Mouse (Mus musculus): Measurements from ENCODE around the gene Zfp689. TPM values are rescaled to one million over a fixed set of nuclear protein-coding genes. Genes with fewer than 3 reads are reported as not detected.

Gene Zfp689
- polyA plus RNA-seq, 1 experiment from 2014 or later: 15.7 TPM

DNA sequence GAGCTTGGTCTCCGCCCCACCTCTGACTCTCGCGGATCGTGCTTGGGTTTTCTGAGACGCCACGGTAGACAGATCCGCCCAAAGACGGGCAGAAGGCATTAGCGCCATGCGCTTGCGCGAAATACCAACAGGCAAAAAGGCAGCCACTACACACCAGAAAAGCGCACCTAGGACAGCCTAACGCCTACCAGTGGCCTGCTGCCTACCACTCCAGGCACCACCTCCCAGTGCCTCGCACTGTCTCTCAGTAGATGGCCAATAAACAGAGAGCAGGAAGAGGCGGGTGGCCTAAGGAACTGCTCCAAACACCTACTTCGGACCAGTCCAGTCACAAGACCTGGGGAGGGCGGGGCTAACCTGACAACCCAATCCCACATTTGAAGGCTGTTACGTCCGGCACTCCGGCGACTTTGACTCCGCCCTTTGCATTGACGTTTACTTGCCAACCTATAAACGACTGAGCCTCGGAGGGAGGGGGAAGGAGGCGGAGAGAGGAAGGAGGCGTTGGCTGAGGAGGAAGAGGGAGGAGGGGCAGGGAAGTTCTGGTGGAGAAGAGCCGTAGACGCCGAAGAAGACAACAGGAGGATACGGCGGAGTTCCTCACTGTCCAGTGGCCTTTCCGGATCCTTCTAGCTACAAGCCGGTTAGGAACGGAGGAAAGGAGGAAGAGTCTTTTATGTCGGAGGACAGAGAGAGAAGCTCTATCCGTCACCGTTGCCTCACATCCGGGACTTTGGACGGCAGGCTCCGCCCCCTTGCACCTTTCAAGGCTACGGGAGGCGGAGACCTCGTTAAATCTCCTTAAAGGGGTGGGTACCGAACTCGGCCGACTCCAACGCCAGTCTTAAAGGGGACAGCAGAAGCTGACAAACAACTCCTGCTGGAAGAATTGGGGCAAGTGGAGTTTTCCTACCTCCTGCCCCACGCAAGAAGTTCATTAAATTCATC, 29.0 kb upstream of the Zfp689 start:
- peak; percentile 98 for DNase-seq (ENCODE audit: low spot score)
- Histone ChIP-seq H3K9me3 (no peaks in the 10 kb centered on the region), H3K4me1 (replicated peaks) (peaks cover 45% of the 10 kb centered on the region), H3K27me3 (ENCODE audit: insufficient read depth, poor library complexity, severe bottlenecking) (no peaks in the 10 kb centered on the region), H3K36me3 (peaks cover 72% of the 10 kb centered on the region), H3K4me3 (peak overlapping the region; percentile 100), H3K27ac (peak overlapping the region; percentile 96)
- WGBS: under 1% methylated on average over 50 of the region's 50 CpGs

DNA sequence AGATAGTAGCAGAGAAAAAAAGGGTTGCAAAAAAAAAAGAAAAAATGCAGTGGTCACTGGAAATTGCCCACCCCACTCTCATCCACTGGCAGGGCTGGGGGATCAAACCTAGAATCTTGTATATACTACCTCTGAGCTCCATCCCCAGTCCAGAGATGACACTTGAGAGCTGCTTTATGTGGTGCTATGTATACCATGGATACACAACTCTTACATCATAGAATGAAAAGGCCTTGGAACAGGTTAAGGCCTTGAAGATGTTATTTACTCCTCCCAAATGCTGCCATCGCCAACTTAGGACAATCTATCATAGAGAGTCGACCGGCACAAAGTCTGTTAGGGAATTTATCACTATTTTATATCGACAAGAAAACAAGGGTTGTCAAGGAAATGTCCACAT, 27.9 kb upstream of the Zfp689 start:
- no peak overlapping the region for H3K27ac ChIP-seq

DNA sequence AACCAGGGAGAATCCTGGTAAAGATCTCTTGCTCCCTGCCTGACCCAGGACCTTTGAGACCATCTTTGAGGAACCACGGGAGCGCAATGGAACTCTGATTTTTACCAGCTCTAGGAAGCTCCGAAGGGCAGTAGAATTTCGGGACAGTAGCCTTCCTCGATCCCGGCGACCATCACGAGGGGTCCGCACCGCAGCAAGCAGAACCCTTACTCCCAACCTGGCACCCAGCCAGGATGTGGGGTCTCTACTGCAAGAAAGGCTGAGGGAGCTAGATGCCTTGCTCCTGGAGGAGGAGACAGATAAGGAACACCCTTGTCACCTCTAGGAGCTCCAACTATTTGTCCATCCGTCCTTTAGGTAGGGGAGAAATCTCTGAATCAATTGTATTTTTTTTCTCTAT, 27.4 kb upstream of the Zfp689 start:
- 0 out of 2 replicates have a peak overlapping the region, but pooled peaks have one; percentile 11 for H3K4me3 ChIP-seq
- WGBS: 94% methylated on average over 11 of the region's 11 CpGs
- H3K9me3 ChIP-seq: no peaks in the 10 kb centered on the region

More for the DNA sequence above, 27.9 kb upstream of the Zfp689 start:
- Histone ChIP-seq H3K4me3 (peak overlapping the region; percentile 100), H3K9me3 (no peaks in the 10 kb centered on the region), H3K4me1 (replicated peaks) (peaks cover 49% of the 10 kb centered on the region), H3K36me3 (peaks cover 65% of the 10 kb centered on the region), H3K27me3 (ENCODE audit: insufficient read depth, poor library complexity, severe bottlenecking) (no peaks in the 10 kb centered on the region)
- WGBS: 82% methylated on average over 4 of the region's 4 CpGs
- DNase-seq (ENCODE audit: low spot score): no peak

DNA sequence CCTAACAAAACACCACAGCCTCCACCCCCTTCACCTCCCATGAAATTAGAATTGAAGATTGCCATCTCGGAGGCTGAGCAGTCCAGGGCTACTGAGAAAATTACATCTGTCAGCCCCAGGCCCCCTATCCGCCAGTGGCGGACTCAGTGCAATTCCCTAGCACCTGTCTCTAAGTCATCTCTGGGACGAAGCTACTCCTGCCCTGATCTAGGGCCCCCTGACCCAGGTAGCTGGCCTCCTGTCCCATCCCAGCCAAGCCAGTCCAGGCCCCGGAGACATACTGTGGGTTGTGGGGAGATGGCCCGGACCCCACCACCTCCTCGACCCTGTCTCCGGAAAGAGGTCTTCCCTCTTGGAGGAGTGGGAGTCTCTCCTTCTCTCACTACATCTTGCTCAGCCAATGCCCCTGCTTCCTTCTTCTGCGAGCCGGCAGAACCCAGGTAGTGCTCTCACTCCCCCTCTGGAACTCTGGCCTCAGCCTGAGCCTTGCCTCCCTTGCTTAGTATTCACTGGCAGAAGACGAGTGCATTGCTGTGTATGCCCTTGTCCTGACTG, 26.3 kb upstream of the Zfp689 start:
- no peaks in the 10 kb centered on the region for H3K27me3 ChIP-seq (ENCODE audit: insufficient read depth, poor library complexity, severe bottlenecking)
- H3K9me3 ChIP-seq: no peaks in the 10 kb centered on the region
- 93% methylated on average over 11 of the region's 11 CpGs for WGBS
- H3K27ac ChIP-seq: no peak overlapping the region
- peaks cover 49% of the 10 kb centered on the region for H3K36me3 ChIP-seq
- DNase-seq (ENCODE audit: low spot score): no peak
- peaks cover 44% of the 10 kb centered on the region for H3K4me1 ChIP-seq (replicated peaks)
- peak overlapping the region; percentile 13; the same call in 1 of the 2 replicates for H3K4me3 ChIP-seq

More for the DNA sequence above, 27.4 kb upstream of the Zfp689 start:
- Histone ChIP-seq H3K27ac (no peak overlapping the region), H3K36me3 (peaks cover 60% of the 10 kb centered on the region), H3K4me1 (replicated peaks) (peaks cover 51% of the 10 kb centered on the region), H3K27me3 (ENCODE audit: insufficient read depth, poor library complexity, severe bottlenecking) (no peaks in the 10 kb centered on the region)
- no peak for DNase-seq (ENCODE audit: low spot score)

DNA sequence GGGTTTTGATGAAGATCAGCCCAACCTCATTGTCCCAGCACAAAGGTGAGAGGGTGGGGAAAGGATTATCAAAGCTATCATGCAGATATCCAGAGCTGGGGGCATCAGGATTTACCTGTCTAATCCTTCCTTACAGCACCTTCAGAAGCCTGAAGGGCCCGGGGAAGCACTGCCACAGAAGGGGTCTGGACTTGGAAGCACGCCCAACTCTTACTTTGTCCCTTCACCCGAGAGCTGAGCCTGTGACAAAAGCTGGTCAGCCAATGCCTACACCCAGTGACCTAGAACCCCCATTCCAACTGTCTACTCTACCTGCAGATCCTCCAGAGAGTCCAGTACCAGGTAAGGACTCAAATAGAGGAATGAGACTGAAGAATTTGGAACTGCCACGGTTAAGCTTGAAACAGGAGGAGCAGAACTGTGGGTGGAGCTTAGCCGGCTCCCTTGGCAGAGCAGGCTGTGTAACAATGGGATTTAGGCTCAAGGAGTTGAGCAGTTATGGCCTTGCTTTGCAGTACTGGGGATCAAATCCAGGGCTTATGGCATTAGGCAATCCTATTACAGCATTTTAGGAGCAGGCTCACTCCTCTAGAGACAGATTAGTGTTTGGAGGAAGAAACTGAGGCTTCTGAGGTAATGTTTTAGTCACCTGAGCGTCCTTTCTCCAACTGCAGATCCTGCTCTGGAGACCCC, 25.6 kb upstream of the Zfp689 start:
- H3K27ac ChIP-seq: no peak overlapping the region
- no peak for DNase-seq (ENCODE audit: low spot score)
- WGBS: 84% methylated on average over 6 of the region's 6 CpGs

DNA sequence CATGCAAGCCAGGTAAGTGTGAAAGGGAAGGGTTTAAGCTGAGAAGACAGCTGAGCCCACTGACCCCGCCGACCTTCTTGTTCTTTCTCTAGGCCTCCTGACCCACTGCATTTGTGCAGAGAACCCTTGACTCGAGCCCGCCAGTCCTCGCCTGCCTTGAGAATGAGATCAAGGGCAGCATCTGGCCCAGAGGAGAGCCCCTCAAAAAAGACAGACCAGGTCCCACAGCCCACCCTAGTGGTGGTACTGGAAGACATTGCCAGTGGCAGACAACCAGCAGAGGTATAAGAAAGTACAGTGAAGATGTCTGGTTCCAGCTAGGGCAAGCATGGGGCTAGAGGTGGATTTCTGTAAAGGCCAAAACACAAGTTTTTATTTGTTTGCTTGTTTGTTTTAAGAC, 24.7 kb upstream of the Zfp689 start:
- no peaks in the 10 kb centered on the region for H3K27me3 ChIP-seq (ENCODE audit: insufficient read depth, poor library complexity, severe bottlenecking)
- 85% methylated on average over 5 of the region's 5 CpGs for WGBS

More for the DNA sequence above, 25.6 kb upstream of the Zfp689 start:
- no peaks in the 10 kb centered on the region for H3K9me3 ChIP-seq
- peaks cover 46% of the 10 kb centered on the region for H3K36me3 ChIP-seq
- H3K27me3 ChIP-seq (ENCODE audit: insufficient read depth, poor library complexity, severe bottlenecking): no peaks in the 10 kb centered on the region
- H3K4me1 ChIP-seq (replicated peaks): peaks cover 43% of the 10 kb centered on the region
- H3K4me3 ChIP-seq: no peak overlapping the region

DNA sequence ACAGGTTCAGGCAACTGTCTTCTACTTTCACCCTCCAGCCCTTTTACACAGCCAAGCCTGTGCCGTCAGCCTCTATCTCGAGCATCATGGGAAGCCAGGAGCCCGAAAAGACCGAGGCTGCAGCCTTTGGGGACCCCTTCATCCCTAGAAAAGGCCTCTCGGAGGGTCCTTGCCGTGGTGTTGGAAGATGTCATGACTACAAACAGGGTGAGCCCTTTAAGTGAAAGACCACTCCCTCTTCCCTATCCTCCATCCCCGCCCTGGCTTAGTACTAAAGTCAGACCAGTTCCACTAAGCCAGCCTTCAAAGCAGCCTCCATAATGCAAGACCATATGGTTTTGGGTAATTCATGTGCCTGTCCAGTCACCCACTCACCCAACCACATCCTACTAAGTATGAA, 23.1 kb upstream of the Zfp689 start:
- peaks cover 38% of the 10 kb centered on the region for H3K4me1 ChIP-seq (replicated peaks)
- no peaks in the 10 kb centered on the region for H3K27me3 ChIP-seq (ENCODE audit: insufficient read depth, poor library complexity, severe bottlenecking)
- H3K9me3 ChIP-seq: 0 out of 2 replicates have a peak, but pooled peaks cover 3% of the 10 kb centered on the region
- H3K27ac ChIP-seq: peak overlapping the region; percentile 98
- H3K36me3 ChIP-seq: peaks cover 70% of the 10 kb centered on the region
- peak overlapping the region; percentile 96 for H3K4me3 ChIP-seq
- 2% methylated on average over 7 of the region's 7 CpGs for WGBS
- DNase-seq (ENCODE audit: low spot score): no peak

More for the DNA sequence above, 24.7 kb upstream of the Zfp689 start:
- no peak for DNase-seq (ENCODE audit: low spot score)
- H3K36me3 ChIP-seq: peaks cover 55% of the 10 kb centered on the region
- no peak overlapping the region for H3K27ac ChIP-seq
- no peaks in the 10 kb centered on the region for H3K9me3 ChIP-seq
- H3K4me3 ChIP-seq: no peak overlapping the region
- H3K4me1 ChIP-seq (replicated peaks): peaks cover 47% of the 10 kb centered on the region

DNA sequence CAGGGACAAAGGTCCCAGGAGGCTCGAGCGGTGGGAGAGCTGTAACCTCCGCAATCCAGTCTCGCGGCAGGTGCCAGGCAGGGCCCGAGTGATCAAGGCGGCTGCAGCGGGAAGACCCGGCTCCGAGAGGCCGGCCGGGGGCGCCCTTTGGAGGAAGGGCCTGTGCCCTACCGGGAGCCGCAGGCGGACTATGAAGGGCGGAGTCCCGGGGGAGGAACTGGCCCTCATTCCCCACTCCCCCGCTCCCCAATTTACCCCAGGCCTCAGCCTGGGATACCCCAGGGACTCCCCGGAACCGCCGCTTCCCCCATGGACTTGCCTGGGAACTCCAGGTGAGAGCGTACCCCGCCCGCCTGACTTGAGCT, 22.7 kb upstream of the Zfp689 start:
- Histone ChIP-seq H3K36me3 (peaks cover 70% of the 10 kb centered on the region), H3K27me3 (ENCODE audit: insufficient read depth, poor library complexity, severe bottlenecking) (no peaks in the 10 kb centered on the region), H3K4me1 (replicated peaks) (peaks cover 34% of the 10 kb centered on the region), H3K9me3 (0 out of 2 replicates have a peak, but pooled peaks cover 4% of the 10 kb centered on the region), H3K4me3 (peak overlapping the region; percentile 96), H3K27ac (peak overlapping the region; percentile 98)
- peak; percentile 63 for DNase-seq (ENCODE audit: low spot score)
- WGBS: 0% methylated on average over 25 of the region's 25 CpGs

DNA sequence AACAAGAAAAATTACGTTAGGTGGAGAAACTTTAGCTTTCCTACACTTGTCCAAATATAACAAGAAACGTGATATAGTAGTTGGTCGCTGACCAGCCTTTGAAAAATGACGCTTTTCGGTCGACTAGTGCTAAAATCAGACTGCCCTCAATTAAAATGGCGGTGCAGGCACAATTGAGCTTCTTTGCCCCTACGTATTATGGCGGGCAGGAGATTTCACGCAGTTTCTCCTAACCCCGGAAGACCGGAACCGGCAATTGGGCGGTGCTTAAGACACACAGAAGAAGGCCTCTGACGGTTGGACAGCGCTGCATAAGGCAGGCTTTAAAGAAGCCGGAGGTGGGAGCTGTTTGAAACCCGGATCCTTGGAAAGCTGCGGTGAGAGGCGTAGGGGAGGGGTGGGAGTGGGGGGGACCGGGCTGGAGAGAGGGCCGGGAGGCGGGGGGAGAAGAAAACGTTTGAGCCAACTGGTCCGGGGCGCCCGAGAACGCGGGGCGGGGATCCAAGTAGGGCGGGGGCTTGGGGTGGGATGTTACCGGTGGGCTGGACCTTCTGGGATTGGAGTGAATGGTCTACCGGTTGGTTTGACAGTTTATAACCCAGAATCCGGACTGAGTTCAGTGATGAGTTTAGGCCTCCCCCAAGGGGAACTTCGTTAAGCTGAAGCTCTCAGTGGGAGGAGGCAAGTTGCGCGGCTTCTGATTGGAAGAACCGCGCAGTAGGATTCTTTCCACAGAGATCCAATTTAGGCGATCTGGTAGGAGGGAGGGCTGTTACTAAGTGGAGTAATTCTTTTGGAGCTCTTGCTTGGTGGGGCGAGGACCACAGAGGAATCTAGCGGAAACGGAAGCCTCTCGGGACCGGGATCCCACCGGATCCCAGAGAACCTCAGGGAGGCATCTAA, 22.0 kb upstream of the Zfp689 start:
- DNase-seq (ENCODE audit: low spot score): peak; percentile 94
- Histone ChIP-seq H3K27me3 (ENCODE audit: insufficient read depth, poor library complexity, severe bottlenecking) (no peaks in the 10 kb centered on the region), H3K27ac (peak overlapping the region; percentile 98), H3K4me3 (peak overlapping the region; percentile 96), H3K9me3 (0 out of 2 replicates have a peak, but pooled peaks cover 6% of the 10 kb centered on the region), H3K4me1 (replicated peaks) (peaks cover 30% of the 10 kb centered on the region), H3K36me3 (peaks cover 70% of the 10 kb centered on the region)
- WGBS: under 1% methylated on average over 46 of the region's 46 CpGs

DNA sequence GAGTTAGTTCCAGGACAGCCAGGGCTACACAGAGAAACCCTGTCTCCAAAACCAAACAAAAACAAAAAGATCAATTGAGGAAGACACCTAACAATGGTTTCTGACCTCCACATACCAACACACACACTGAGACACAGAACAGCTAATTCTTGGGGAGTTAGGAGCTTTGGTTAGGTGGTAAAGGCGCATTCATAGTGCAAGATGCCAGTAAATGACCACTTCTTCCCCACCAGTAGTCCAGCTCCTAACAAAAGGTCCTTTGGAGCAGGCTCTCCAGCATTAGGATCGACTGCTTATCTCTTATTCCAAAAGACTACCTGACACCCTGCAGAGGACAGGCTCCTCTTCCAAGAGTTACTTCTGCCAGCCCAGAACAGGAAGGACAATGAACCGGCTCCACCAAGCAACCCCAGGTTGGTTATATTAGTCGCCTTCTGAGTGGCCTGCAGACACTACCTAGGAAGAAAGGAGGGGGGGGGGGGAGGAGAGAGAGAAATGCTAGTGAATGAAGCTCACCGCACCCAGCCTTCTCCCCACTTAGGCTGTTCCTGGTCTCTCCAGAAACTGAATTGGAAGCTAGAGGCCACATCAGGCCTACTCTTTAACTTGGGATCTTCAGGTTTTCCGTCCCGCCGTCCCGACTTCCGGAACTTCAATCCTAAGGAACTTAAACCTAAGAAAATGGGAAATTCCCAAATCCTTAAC, 21.2 kb upstream of the Zfp689 start:
- DNase-seq (ENCODE audit: low spot score): peak; percentile 50
- Histone ChIP-seq H3K27ac (peak overlapping the region; percentile 98), H3K9me3 (0 out of 2 replicates have a peak, but pooled peaks cover 6% of the 10 kb centered on the region), H3K4me1 (replicated peaks) (peaks cover 30% of the 10 kb centered on the region), H3K36me3 (peaks cover 70% of the 10 kb centered on the region), H3K27me3 (ENCODE audit: insufficient read depth, poor library complexity, severe bottlenecking) (no peaks in the 10 kb centered on the region), H3K4me3 (peak overlapping the region; percentile 96)
- WGBS: 11% methylated on average over 10 of the region's 10 CpGs

DNA sequence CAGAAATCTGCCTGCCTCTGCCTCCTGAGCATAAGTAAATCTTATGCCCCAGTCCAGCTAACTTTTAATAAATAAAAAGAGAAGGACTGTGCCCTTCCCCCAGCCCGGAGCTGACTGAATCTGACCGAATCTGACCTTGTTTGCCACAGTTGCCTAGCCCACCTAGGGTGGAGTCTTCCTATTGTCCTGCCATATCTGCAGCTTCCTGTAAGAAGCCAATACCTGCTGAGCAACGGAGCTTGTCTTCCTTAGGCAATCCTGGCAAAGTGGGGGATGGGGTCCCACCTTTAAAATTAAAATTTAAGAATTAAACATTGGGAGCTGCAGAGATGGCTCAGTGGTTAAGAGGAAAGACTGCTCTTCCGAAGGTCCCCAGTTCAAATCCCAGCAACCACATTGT, 17.6 kb upstream of the Zfp689 start:
- peaks cover 79% of the 10 kb centered on the region for H3K36me3 ChIP-seq

More for the DNA sequence above, 17.6 kb upstream of the Zfp689 start:
- DNase-seq (ENCODE audit: low spot score): no peak
- Histone ChIP-seq H3K9me3 (0 out of 2 replicates have a peak, but pooled peaks cover 6% of the 10 kb centered on the region), H3K27ac (no peak overlapping the region), H3K27me3 (ENCODE audit: insufficient read depth, poor library complexity, severe bottlenecking) (no peaks in the 10 kb centered on the region), H3K4me3 (no peak overlapping the region), H3K4me1 (replicated peaks) (peaks cover 13% of the 10 kb centered on the region)
- WGBS: 92% methylated on average over 4 of the region's 4 CpGs

Data from hindbrain, embryonic 10.5 days (tissue).